Mouse (Mus musculus) B cell, adult 62 days (primary cell): ENCODE measurements around the gene Tbc1d17. TPM values are rescaled to one million over a fixed set of nuclear protein-coding genes. Genes with fewer than 3 reads are reported as not detected.

Source experiments
- total RNA-seq: library from RNA; stranded (reverse); gene quantifications from 4 replicates; pipeline ENCODE4 v1.2.4, GENCODE M21; 2023

The Tbc1d17 gene
- total RNA-seq, result 115 to 148 TPM (median 127 TPM) in 4 replicates

DNA sequence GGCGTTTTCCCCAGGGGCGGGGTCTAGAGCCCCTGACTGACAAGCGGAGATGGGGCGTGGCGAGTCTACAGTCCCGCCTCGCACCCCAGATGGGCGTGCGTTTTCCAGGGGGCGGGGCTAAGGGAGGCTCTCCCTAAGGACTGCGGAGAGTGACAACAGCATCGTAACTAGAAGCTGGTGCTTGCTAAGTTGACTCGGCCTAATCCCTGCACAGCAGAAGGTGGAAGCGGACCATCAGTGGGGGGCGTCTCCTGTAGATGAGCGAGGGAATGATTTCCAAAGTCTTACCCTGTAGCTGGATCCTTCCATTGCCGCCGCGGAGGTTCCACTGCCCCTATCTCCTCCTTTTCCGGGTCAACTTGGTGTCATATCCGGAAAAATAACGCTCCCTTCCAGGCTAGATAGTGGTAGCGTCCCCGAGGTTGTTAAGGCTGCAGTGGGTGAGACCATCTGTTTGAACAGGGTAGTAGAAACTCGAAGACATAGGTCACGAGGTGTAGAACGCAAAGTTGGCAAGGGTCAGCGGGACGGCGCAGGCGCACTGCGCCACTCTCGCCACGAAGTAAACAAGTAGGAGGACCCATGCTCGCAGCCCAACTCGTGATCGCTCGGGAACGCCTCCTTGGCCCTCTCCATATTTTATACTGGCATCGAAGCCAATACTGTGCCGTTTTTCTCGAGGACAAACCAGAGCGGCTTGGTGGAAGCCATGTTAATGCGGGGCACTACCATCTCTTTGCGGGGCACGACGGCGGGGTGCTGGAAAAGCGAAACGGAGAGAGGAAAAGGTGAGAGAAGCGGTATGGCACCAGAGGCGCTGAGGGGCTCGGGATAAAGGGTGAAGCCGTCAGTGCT lies at the start of gene Tbc1d17, which contains the start of gene Akt1s1:
Tbc1d17 (minus strand) TSS at position 519 of the 855 bp plus-strand sequence.
Akt1s1 (plus strand) TSS at position 431 of the 855 bp plus-strand sequence.

DNA sequence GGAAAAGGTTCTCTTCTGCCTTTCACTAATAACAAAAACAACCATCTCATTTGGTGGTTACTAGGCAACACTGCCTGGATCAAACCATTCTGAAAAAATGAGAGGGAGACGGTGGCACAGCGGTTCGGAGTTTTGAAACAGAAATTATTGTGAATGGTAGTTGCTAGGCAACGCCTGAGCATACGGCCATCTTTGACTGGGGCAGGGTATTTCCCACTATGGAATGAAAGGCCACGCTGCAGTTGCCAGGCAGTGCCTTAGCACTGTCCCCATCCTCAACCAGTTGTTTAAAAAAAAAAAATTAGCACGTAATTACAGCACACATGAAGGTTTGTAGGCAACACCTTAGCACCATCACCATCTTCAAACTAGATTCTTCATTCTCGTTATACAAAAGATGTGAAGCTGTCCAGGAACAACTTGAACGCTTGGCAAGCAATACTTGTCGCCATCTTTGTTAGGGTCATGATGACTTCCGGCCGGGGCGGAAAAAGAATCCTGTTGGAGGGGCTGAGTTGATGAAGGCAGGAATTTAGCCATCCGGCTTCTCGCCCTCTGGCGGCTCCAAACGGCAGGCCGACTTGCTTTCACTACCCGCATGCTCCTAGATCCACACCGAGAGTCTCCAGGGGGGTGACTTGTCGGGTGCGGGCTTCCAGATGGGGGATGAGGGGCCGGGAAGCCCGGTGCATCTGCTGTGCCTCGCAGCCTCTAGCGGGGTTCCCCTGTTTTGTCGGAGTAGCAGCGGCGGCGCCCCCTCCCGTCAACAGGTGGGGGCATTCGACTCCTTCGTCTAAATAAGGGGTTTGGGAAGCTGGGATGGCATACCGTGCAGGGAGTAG lies 46.9 kb upstream of the Tbc1d17 start, which contains the start of gene Fuz:
Fuz (plus strand) TSS at position 487 of the 842 bp plus-strand sequence.

DNA sequence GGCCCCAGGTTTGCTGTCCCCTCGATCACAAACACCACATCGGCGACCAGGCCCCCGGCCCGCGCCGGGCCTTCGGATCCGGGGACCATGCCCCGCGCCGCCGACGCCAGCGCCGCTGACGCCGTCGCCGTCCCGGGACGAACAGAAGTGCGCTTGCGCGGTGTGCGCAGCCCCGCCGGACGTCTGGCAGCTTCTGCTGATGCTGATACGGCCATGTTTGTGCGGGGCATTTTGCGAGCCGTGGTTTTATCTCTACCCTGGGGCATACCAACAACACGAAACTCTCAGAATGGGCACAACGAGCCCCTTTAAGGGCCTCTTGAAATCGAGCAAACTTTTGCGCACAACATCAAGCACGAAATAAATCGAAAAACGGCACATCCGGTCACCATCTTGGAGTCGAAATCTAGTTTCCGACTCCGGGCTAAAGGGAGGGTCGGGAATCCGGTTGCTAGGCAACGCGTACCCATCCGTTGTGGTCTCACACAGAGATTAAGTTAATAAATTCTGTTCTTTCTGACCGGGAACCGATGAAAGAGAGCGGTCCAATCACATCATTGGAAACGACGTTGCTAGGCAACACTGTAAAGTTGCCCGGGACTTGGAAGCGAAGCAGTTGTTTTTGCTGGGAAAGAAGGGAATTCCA lies 43.5 kb upstream of the Tbc1d17 start, which contains the start of gene Med25:
Med25 (minus strand) TSS at position 437 of the 646 bp plus-strand sequence.

DNA sequence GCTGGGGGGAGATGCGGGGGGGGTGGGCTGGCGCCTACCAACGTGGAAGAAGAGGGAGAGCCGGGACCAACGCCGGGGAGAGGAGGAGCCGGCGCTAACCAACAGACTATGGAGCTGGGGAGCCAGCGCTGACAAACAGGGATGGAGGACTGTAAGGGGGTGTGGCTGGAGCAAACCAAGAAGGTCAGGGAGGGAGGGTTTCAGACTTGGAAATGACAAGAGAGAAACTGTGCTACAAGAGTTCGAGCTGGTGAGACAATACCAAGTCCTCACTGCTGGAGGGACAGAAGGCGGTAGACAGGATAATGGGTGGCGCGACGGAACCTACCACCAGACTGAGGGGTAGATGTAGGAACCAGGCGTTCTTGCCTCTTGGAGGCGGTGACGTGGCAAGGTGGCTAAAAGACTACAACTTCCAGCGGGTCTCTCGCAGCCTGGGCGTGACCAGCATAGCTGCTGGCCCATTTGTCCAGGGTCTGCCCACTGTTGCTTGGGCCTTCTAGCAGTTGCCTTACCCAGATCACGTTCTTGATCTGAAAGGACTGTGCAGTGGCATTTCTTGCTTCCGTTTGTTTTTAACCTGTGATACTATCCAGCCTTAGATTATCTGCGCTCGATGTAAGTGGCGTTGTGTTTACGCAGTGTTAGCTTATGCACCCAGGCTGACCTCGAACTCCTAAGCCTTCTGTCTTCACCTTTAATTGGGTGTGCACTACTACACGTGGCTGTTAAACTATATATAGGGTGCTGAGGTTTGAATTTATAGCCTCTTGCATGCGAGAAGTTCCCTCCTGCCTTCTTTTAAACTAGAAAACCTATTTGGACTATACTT lies 21.0 kb upstream of the Tbc1d17 start, which contains the start of gene Ptov1:
Ptov1 (minus strand) TSS at position 92 of the 832 bp plus-strand sequence.

DNA sequence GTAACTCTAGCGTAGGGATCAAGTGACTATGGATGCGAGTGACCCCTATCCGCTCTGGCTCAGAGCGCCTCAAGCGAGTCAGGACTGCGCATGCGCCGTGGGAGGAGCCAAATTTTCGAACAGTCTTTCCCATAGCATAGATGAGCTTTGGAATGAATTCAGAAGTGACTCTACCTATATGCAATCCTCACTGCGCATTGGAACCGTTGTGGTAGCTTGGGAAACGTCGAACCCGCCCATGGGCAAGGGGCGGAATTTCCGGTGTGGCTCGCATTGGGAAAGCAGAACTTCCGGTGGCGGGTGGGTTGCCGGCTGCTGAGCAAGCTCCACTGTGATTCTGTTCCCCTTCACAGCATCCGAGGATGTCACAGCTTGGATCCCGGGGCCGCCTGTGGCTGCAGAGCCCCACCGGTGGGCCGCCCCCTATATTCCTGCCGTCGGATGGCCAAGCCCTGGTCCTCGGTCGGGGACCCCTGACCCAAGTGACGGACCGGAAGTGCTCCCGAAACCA lies 8.2 kb upstream of the Tbc1d17 start, which contains the start of gene Pnkp:
Pnkp (plus strand) TSS at position 98 of the 511 bp plus-strand sequence.

DNA sequence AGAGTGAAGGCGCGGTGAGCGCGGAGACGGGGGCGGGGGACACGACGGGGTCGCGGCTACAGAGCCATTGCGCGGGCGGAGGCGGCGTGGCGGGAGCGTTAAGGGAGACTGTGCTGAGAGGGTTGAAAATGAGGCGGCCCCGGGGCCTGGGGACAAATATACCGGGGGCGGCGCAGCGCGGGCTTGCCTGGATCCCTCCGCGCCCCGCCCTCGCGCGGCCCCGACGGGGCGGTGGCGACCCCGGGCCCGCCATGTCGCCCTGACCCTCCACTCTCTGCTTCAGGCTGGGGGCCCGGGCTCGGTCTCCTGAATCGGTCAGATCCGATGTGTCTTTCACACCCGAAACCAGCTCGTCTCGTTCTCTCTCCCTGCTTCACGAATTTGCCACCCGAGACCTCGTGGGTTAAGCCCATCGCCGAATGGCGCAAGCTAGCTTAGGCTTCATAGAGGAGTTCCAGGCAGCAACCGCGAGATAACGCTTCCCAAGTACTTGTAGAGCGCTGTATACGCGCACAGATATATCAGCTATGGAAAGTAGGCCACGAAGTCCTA lies 32.3 kb downstream of the Tbc1d17 start, which contains the start of gene Atf5:
Atf5 (minus strand) TSS at position 189 of the 552 bp plus-strand sequence.

DNA sequence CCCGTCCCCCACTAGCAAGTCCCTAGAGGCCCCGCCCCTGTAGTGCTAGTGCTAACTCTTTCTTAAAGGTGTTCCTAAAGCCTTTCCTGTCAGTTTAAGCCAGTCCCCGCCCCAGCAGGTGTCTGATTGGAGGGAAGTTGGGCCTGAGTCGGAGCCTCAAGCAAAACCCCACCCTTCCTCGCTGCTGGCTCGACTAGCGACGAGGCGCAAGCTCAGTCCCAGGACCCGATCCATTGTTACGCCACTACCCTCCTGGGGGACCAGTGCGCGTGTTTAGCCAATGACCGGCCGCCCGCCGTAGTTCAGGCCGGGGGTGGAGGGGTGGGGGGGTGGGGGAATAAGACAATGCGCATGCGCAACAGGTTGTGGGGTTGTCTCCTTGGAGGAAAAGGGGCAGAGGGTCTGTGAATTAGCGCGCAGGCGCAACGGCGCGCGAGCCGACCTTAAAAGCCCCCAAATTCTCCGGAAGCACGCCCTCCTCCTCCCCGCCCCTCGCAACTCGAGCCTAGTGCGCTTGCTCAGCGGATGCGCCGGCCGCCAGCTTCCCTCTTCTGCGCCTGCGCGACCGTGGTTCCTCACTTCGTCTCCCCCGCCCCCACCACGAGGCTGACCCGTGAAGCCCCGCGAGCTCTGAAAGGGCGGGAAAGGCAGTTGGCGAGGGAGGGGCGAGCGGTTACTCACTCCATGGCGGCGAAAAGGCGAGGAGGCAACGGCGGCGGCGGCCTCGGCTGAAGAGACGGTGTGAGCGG lies 33.0 kb downstream of the Tbc1d17 start, which contains the start of the genes Nup62 and Il4i1:
Nup62 (plus strand) TSS at position 368 of the 749 bp plus-strand sequence.
Il4i1 (plus strand) TSS at position 667 of the 749 bp plus-strand sequence.

Other genes starting within 250 kb of the Tbc1d17 start
- gene Myh14, start 178.2 kb downstream of the Tbc1d17 start, total RNA-seq, result 0.27 TPM in 1 of 4 replicates, not detected in the others
- not detected in 4 replicates for gene Izumo2, start 140.3 kb downstream of the Tbc1d17 start, total RNA-seq
- 71.8 to 83.5 TPM (median 82.3 TPM) in 4 replicates for gene Vrk3, start 100.7 kb downstream of the Tbc1d17 start, total RNA-seq
- gene Zfp473, start 98.0 kb downstream of the Tbc1d17 start, total RNA-seq, result 2.4 to 3.5 TPM (median 2.5 TPM) in 4 replicates
- gene Nup62, start 33.0 kb downstream of the Tbc1d17 start, total RNA-seq, result 38.1 to 43.6 TPM (median 42.2 TPM) in 4 replicates
- gene Il4i1, start 32.7 kb downstream of the Tbc1d17 start, total RNA-seq, result 107 to 141 TPM (median 132 TPM) in 4 replicates
- 4.4 to 5.2 TPM (median 4.4 TPM) in 4 replicates for gene Atf5, start 32.4 kb downstream of the Tbc1d17 start, total RNA-seq
- 29.9 to 41.1 TPM (median 31.8 TPM) in 4 replicates for gene Akt1s1, start 88 bp downstream of the Tbc1d17 start, total RNA-seq
- gene Pnkp, start 8.1 kb upstream of the Tbc1d17 start, total RNA-seq, result 67.9 to 83.2 TPM (median 71.0 TPM) in 4 replicates
- gene Ptov1, start 20.7 kb upstream of the Tbc1d17 start, total RNA-seq, result 15.9 to 30.2 TPM (median 18.0 TPM) in 4 replicates
- gene Med25, start 43.6 kb upstream of the Tbc1d17 start, total RNA-seq, result 55.3 to 70.3 TPM (median 69.2 TPM) in 4 replicates
- 23.2 to 35.7 TPM (median 31.8 TPM) in 4 replicates for gene Fuz, start 47.0 kb upstream of the Tbc1d17 start, total RNA-seq
- gene Ap2a1, start 80.4 kb upstream of the Tbc1d17 start, total RNA-seq, result 80.9 to 89.4 TPM (median 83.8 TPM) in 4 replicates
- not detected in 4 replicates for gene Tsks, start 94.1 kb upstream of the Tbc1d17 start, total RNA-seq
- 0.60 TPM in 1 of 4 replicates, not detected in the others for gene Cpt1c, start 125.8 kb upstream of the Tbc1d17 start, total RNA-seq
- gene Prmt1, start 137.5 kb upstream of the Tbc1d17 start, total RNA-seq, result 144 to 150 TPM (median 149 TPM) in 4 replicates
- gene Irf3, start 148.6 kb upstream of the Tbc1d17 start, total RNA-seq, result 149 to 182 TPM (median 160 TPM) in 4 replicates
- 31.3 to 35.1 TPM (median 34.3 TPM) in 4 replicates for gene Bcl2l12, start 149.6 kb upstream of the Tbc1d17 start, total RNA-seq
- gene Scaf1, start 167.3 kb upstream of the Tbc1d17 start, total RNA-seq, result 92.2 to 102 TPM (median 101 TPM) in 4 replicates
- gene Rras, start 168.9 kb upstream of the Tbc1d17 start, total RNA-seq, result 13.1 to 16.8 TPM (median 14.4 TPM) in 4 replicates
- gene Prr12, start 203.8 kb upstream of the Tbc1d17 start, total RNA-seq, result 69.9 to 75.6 TPM (median 73.7 TPM) in 4 replicates
- gene Nosip, start 213.3 kb upstream of the Tbc1d17 start, total RNA-seq, result 51.4 to 59.1 TPM (median 57.5 TPM) in 4 replicates
- gene Prrg2, start 213.6 kb upstream of the Tbc1d17 start, total RNA-seq, result 2.5 to 3.6 TPM (median 3.0 TPM) in 4 replicates
- gene Rcn3, start 243.1 kb upstream of the Tbc1d17 start, total RNA-seq, result 2.1 to 5.0 TPM (median 2.8 TPM) in 4 replicates